Mouse (Mus musculus): ENCODE data around the gene Add3. TPM values are rescaled to one million over a fixed set of nuclear protein-coding genes. Genes with fewer than 3 reads are reported as not detected.

The Add3 gene
- polyA plus RNA-seq, 1 experiment from 2014 or later = 106 TPM

DNA sequence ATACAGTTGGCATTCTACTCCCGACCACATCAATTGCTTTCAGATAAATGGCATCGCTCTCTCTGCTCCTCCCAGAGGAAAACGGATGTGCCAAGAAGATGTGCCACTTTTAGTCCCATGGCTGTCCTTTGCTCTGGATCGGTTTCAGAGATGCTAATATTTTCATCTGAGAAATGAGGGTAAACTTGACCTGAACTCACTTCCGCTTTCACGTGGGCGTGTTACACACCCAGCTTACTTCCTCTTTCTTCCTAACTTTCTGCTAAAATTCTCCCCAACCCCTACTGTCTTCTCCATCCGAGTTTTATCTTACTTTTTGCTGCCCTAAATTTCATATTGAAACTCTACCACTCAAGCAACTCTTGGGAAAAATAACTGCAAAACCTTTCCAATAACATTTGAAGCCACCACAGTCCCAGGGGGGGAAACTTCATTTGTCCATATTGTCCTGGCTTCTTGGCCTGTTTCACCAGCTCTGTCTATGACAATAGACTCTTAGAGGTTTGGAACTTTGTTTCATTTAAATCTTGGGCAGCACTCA is 20.9 kb upstream of the Add3 start:
- no peak for ATAC-seq (ENCODE audit: borderline replicate concordance, extremely low read depth, low FRiP score, low TSS enrichment)
- Histone ChIP-seq H3K9me3 (no peaks in the 10 kb centered on the region), H3K36me3 (no peaks in the 10 kb centered on the region), H3K27ac (no peak overlapping the region), H3K4me2 (no peak overlapping the region), H3K4me3 (no peak overlapping the region), H3K27me3 (no peaks in the 10 kb centered on the region), H3K4me1 (no peaks in the 10 kb centered on the region), H3K9ac (no peak overlapping the region)
- 76% methylated on average over 8 of the region's 8 CpGs for WGBS

GRCm38 (mm10) chr19:53120483-53120882 is 19.8 kb upstream of the Add3 start:
- ATAC-seq (ENCODE audit: borderline replicate concordance, extremely low read depth, low FRiP score, low TSS enrichment) = no peak
- WGBS = 85% methylated on average over 3 of the region's 3 CpGs

GRCm38 (mm10) chr19:53122641-53123241 is 17.5 kb upstream of the Add3 start:
- Histone ChIP-seq H3K27ac (no peak overlapping the region), H3K4me2 (no peak overlapping the region), H3K36me3 (no peaks in the 10 kb centered on the region), H3K9me3 (no peaks in the 10 kb centered on the region), H3K9ac (no peak overlapping the region), H3K4me3 (no peak overlapping the region), H3K4me1 (peaks cover 7% of the 10 kb centered on the region; the same call in 1 of the 2 replicates), H3K27me3 (no peaks in the 10 kb centered on the region)
- 43% methylated on average over 6 of the region's 6 CpGs for WGBS
- no peak for ATAC-seq (ENCODE audit: borderline replicate concordance, extremely low read depth, low FRiP score, low TSS enrichment)

More at GRCm38 (mm10) chr19:53120483-53120882, 19.8 kb upstream of the Add3 start:
- Histone ChIP-seq H3K27ac (no peak overlapping the region), H3K9me3 (no peaks in the 10 kb centered on the region), H3K27me3 (no peaks in the 10 kb centered on the region), H3K4me3 (no peak overlapping the region), H3K36me3 (no peaks in the 10 kb centered on the region), H3K4me2 (no peak overlapping the region), H3K4me1 (0 out of 2 replicates have a peak, but pooled peaks cover under 1% of the 10 kb centered on the region), H3K9ac (no peak overlapping the region)

GRCm38 (mm10) chr19:53123301-53123700 is 16.9 kb upstream of the Add3 start:
- WGBS = 48% methylated on average over 5 of the region's 5 CpGs
- H3K4me1 ChIP-seq = peaks cover 12% of the 10 kb centered on the region
- H3K9me3 ChIP-seq = no peaks in the 10 kb centered on the region
- no peak overlapping the region for H3K27ac ChIP-seq
- H3K9ac ChIP-seq = no peak overlapping the region
- no peak overlapping the region for H3K4me2 ChIP-seq
- no peak for ATAC-seq (ENCODE audit: borderline replicate concordance, extremely low read depth, low FRiP score, low TSS enrichment)
- H3K36me3 ChIP-seq = no peaks in the 10 kb centered on the region
- no peaks in the 10 kb centered on the region for H3K27me3 ChIP-seq
- no peak overlapping the region for H3K4me3 ChIP-seq

DNA sequence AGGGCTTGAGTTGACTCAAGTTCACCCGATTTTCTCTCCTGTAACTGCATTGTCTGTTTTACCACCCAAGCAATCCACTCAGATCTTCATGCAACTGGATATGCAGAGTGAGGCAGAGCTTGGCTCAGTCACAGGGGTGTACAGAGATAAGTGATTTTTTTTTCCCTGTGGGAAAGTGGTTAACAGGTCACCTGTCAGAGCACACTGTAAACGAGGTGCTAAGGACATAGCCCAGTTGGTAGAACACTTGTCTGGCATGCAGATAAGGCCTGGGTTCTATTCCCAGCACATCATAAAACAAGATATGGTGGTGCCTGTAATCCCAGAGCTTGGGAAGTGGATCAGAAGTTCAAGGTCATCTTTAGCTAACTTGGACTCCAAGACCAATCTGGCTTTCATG is 14.6 kb upstream of the Add3 start:
- Histone ChIP-seq H3K36me3 (no peaks in the 10 kb centered on the region), H3K27ac (no peak overlapping the region), H3K4me1 (peaks cover 32% of the 10 kb centered on the region), H3K9ac (no peak overlapping the region), H3K4me2 (no peak overlapping the region), H3K9me3 (no peaks in the 10 kb centered on the region), H3K4me3 (no peak overlapping the region), H3K27me3 (no peaks in the 10 kb centered on the region)
- peak; percentile 68; the same call in 1 of the 2 replicates for ATAC-seq (ENCODE audit: borderline replicate concordance, extremely low read depth, low FRiP score, low TSS enrichment)
- WGBS = 41% methylated on average over 2 of the region's 2 CpGs

DNA sequence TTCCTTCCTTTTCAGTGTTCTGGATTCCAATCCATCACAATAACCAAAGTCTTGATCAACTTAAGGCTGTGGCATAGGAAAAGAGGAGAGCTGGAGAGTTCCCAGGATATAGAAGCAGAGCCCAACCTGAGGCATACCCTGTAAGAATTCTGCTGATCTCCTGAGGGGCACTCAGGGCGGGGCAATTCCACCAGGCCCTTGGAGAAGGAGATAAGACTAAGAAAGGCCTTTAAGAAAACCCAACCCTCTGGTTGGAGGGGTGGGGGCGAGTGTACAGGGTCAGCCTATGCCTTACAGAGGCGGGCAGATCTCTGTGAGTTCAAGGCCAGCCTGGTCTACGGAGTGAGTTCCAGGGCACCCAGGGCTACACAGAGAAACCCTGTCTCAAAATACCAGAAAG is 13.7 kb upstream of the Add3 start:
- Histone ChIP-seq H3K4me3 (no peak overlapping the region), H3K9me3 (no peaks in the 10 kb centered on the region), H3K36me3 (no peaks in the 10 kb centered on the region), H3K27me3 (no peaks in the 10 kb centered on the region), H3K4me2 (no peak overlapping the region), H3K9ac (no peak overlapping the region), H3K4me1 (peaks cover 32% of the 10 kb centered on the region), H3K27ac (no peak overlapping the region)
- WGBS = 71% methylated on average over 4 of the region's 4 CpGs
- ATAC-seq (ENCODE audit: borderline replicate concordance, extremely low read depth, low FRiP score, low TSS enrichment) = no peak

DNA sequence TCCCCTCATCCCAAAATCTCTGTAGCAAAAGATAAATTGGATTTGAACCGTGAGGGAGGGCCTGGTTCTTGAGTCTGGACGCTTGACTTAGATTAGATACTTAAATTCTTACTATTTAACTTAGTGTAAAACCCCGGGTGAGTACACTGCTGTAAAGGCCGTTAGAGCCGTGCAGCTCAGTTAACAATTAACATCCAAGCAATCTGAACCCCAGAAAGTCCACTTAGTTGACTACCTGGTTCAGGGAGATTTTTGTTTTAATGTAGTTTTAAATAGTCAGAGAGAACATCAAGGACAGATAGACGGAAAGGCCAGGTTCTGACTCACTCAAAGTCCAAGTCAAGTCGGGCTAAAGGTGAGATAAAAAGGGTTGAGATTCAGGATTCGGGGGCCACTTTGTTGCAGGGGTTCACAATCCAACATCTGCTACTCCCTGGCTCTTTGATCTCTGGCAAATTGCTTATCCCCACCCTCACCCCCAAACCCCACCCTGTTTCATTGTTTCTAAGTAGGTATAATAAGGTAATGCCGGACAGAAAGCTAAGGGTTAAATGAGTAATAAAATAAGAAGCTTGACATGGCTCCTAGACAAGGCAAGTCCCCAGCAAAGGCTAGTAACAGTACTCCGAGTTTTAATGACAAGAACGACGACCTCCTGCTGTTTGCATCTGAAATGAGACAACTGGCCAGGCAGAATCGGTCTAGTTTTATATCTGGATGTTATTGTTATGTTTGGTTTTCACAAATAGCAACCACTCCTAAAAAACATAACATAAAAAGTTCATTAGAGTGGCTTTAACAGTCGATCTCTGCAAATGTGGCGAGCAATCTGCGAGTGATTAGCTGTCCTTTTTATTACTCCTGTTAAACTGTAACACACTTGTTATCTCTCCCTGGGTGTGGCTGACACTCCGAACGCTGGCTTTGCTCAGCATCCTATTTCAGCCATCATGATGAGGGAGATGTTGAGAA is 12.6 kb upstream of the Add3 start:
- H3K27me3 ChIP-seq = no peaks in the 10 kb centered on the region
- no peak overlapping the region for H3K4me3 ChIP-seq
- H3K4me2 ChIP-seq = no peak overlapping the region; the same call in 1 of the 2 replicates
- 30% methylated on average over 18 of the region's 18 CpGs for WGBS
- 0 out of 2 replicates have a peak overlapping the region, but pooled peaks have one; percentile 0 for H3K27ac ChIP-seq
- no peak overlapping the region for H3K9ac ChIP-seq
- no peaks in the 10 kb centered on the region for H3K9me3 ChIP-seq
- H3K4me1 ChIP-seq = peaks cover 32% of the 10 kb centered on the region
- H3K36me3 ChIP-seq = no peaks in the 10 kb centered on the region
- no peak for ATAC-seq (ENCODE audit: borderline replicate concordance, extremely low read depth, low FRiP score, low TSS enrichment)

- Histone ChIP-seq H3K4me2 (peak overlapping the region; percentile 17; the same call in 1 of the 2 replicates), H3K9ac (no peak overlapping the region), H3K27me3 (no peaks in the 10 kb centered on the region), H3K27ac (peak overlapping the region; percentile 28; the same call in 1 of the 2 replicates), H3K36me3 (no peaks in the 10 kb centered on the region), H3K9me3 (no peaks in the 10 kb centered on the region), H3K4me1 (peaks cover 32% of the 10 kb centered on the region), H3K4me3 (no peak overlapping the region)
- 0 out of 2 replicates have a peak, but pooled peaks have one; percentile 16 for ATAC-seq (ENCODE audit: borderline replicate concordance, extremely low read depth, low FRiP score, low TSS enrichment)
- WGBS = 17% methylated on average over 13 of the region's 13 CpGs
Measured at GRCm38 (mm10) chr19:53128494-53129337, 11.5 kb upstream of the Add3 start.

DNA sequence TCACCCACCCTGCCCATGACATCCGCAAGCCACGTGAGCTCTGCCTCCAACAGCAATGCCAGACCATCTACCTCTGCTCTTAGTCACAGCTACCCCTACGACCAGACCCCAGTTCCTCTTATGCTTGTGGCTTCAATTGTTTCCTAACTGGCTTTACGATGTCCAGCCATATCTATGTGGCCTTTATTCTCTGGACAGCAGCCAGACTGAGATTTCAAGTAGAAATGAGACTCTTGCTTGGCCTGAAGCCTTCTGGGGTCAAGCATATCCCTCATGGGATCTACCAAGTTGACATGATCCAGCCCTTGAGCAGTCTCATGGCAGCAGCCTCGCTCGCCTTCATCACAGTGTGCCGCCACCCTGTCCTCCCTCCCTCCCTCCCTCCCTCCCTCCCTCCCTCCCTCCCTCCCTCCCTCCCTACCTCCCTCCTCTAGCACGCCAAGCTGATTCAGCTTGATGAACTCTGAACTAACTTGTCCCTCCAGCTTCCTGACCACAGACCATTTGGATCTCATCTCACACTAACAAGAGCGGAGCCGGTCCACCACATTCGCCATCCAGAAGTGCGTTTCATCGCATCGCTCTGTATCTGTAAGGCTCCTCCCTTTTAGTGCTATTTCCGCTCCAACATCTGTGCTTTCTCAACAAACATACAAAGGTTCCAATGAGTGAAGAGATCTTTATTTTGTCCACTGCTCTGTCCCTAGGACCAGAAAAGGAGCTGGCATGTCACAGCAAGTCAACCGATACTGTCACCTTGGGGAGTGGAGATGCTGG is 9.7 kb upstream of the Add3 start:
- peak; percentile 24; the same call in 1 of the 2 replicates for ATAC-seq (ENCODE audit: borderline replicate concordance, extremely low read depth, low FRiP score, low TSS enrichment)
- H3K36me3 ChIP-seq = no peaks in the 10 kb centered on the region
- H3K4me3 ChIP-seq = no peak overlapping the region
- H3K4me1 ChIP-seq = peaks cover 30% of the 10 kb centered on the region
- H3K4me2 ChIP-seq = no peak overlapping the region
- WGBS = 71% methylated on average over 15 of the region's 16 CpGs
- H3K9ac ChIP-seq = no peak overlapping the region
- no peak overlapping the region for H3K27ac ChIP-seq
- H3K9me3 ChIP-seq = no peaks in the 10 kb centered on the region
- H3K27me3 ChIP-seq = no peaks in the 10 kb centered on the region

DNA sequence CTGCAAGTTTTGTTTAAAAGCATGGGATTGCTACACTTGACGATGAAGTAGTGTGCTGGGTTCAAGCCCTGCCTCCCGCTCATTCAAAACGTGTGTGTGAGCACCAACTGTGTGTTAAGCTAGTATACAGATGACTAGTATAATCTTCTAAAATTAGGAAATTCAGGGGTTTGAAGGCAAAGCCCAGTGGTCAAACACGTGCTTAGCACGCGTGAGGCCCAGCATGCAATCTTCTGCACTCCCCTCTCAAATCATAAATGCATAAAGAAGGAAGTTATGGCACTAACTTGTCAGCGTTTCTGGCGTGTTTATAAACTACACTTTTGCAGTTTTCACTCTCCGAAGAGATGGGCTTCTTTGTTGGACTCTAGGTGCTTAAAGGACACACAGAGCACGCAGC is 7.8 kb upstream of the Add3 start:
- Histone ChIP-seq H3K4me3 (no peak overlapping the region), H3K27ac (no peak overlapping the region), H3K9me3 (no peaks in the 10 kb centered on the region), H3K27me3 (no peaks in the 10 kb centered on the region), H3K4me2 (no peak overlapping the region), H3K9ac (no peak overlapping the region), H3K4me1 (peaks cover 34% of the 10 kb centered on the region), H3K36me3 (no peaks in the 10 kb centered on the region)
- ATAC-seq (ENCODE audit: borderline replicate concordance, extremely low read depth, low FRiP score, low TSS enrichment) = no peak
- 80% methylated on average over 10 of the region's 10 CpGs for WGBS

Data from lung, embryonic 15.5 days (tissue).